Mouse (Mus musculus) cortical plate, adult 2 months (tissue): ENCODE measurements around the gene Psma1.

ENCODE experiments used
- CTCF ChIP-seq: fragments of 200-500 bp; IDR thresholded peaks from 2 replicates; pipeline ENCODE4 v1.5.1; 2011; ENCODE audit warnings: mild to moderate bottlenecking, control low read depth, low read length; ENCODE audit not compliant: insufficient read depth; ENCODE audit errors: extremely low read depth
- POLR2A ChIP-seq: fragments of 200-500 bp; IDR thresholded peaks from 2 replicates; pipeline ENCODE4 v1.6.1; 2011; ENCODE audit warnings: mild to moderate bottlenecking, low read length, control low read depth; ENCODE audit not compliant: insufficient read depth; ENCODE audit errors: extremely low read depth

DNA sequence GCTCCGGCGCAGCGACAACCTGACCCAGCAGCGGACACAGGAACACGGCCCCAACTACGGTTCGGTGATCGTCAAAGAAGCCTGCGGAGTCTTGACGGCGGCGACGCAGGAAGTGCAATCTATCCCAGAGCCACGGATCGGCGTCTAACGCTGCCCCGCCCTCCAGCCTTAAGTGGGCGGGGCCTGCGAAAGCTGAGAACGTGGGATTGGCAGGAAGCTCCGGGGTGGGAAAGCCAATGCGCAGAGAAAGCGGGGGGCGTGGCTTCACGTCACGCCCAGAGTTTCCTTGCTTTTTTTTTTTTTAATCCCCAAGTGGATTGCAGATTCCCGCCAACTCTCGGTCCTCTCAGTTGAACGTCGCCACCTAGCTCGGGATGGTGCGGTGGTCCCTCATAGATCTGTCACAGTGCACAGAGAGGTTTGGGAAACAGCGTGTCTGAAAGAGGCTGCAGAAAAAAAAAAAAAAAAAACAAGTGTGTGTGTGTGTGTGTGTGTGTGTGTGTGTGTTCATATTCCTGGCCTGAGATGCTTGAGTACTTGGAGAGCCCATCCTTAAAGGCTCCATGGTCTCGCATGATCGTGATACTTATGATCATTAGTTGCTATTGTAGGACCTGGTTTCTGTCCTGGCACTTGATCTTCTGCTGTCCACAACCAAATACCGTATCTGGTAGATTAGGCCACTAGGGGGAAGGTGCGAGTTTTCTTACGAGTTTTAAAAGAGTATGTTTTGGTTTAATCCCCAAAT, at the start of gene Psma1:
- TF ChIP-seq CTCF (peak; percentile 30; the same call in 1 of the 2 replicates), POLR2A (peak; percentile 94)
